17 mouse cellular contexts compared by ENCODE assay signal in genomic region chr1:73799246-73799645, GRCm38 (mm10).
DNase-seq lines count a peak whose midpoint lies in the region; ATAC-seq and TF ChIP-seq lines count a peak whose summit lies in the region.
"Had no signal": no experiment of that assay in that cellular context is flagged by ENCODE, and none has a peak within 500 bp of the region (broad histone marks: within the 10 kb centered on the region; RNA-seq: fewer than 3 reads in every experiment).

No protein-coding gene starts in this region.

- TF ChIP-seq CTCF in olfactory bulb, adult 2 months (IDR thresholded peaks at IDR 0.05; ENCODE audit: insufficient read depth, low read depth, low read length): no peak

- 55% methylated on average over 8 of the region's 8 CpGs for WGBS in hindbrain, embryonic 10.5 days
- WGBS in hindbrain, embryonic 13.5 days: 65% methylated on average over 8 of the region's 8 CpGs
- 39% methylated on average over 8 of the region's 8 CpGs for WGBS in olfactory bulb, adult 2 months

- no peak overlapping the region for H3K9ac ChIP-seq in hindbrain, embryonic 13.5 days
- H3K9ac ChIP-seq: forebrain, embryonic 15.5 days; heart, embryonic 13.5 days; liver, embryonic 14.5 days had no signal

- H3K9me3 ChIP-seq in hindbrain, embryonic 10.5 days: peaks cover 3% of the 10 kb centered on the region; the same call in 1 of the 2 replicates
- H3K9me3 ChIP-seq in hindbrain, embryonic 13.5 days: 0 out of 2 replicates have a peak, but pooled peaks cover 4% of the 10 kb centered on the region
- H3K9me3 ChIP-seq: forebrain, embryonic 15.5 days; heart, embryonic 13.5 days had no signal

- no peak for TF ChIP-seq POLR2A in olfactory bulb, adult 2 months (IDR thresholded peaks at IDR 0.05; ENCODE audit: insufficient read depth, low read depth, low read length)

- H3K4me2 ChIP-seq in hindbrain, embryonic 13.5 days: no peak overlapping the region
- H3K4me2 ChIP-seq: forebrain, embryonic 15.5 days; heart, embryonic 13.5 days had no signal

- peaks cover 9% of the 10 kb centered on the region for H3K4me1 ChIP-seq in hindbrain, embryonic 10.5 days (replicated peaks)
- no peaks in the 10 kb centered on the region for H3K4me1 ChIP-seq in hindbrain, embryonic 13.5 days (replicated peaks)
- peaks cover 4% of the 10 kb centered on the region for H3K4me1 ChIP-seq in olfactory bulb, adult 2 months (ENCODE audit: control insufficient read depth, insufficient read depth, low read length)
- H3K4me1 ChIP-seq: forebrain, embryonic 15.5 days had no signal

- peak; percentile 32 for DNase-seq in embryo, embryonic 11 days
- no peak for DNase-seq in embryo, embryonic 9.5 days (ENCODE audit: extremely low spot score)
- DNase-seq in hindbrain, embryonic 10.5 days (ENCODE audit: low spot score): peak; percentile 15
- peak; percentile 19 for DNase-seq in ovary, postnatal 36 days (ENCODE audit: low spot score)
- DNase-seq in ovary, postnatal 14 days (ENCODE audit: low spot score): no peak
- DNase-seq in left cerebral cortex, adult 9 months (ENCODE audit: low spot score in 2 of 2): no peak
- DNase-seq: cerebellum, adult 11 months; kidney, adult 2 months; left cerebral cortex, postnatal 4 days; right cerebral cortex, postnatal 14 days; thymus, adult 18-20 months had no signal

- no peak overlapping the region; the same call in 1 of the 2 replicates for H3K27ac ChIP-seq in hindbrain, embryonic 10.5 days
- H3K27ac ChIP-seq in hindbrain, embryonic 13.5 days: no peak overlapping the region
- H3K27ac ChIP-seq in olfactory bulb, adult 2 months (ENCODE audit: insufficient read depth, low read depth, low read length): 0 out of 2 replicates have a peak overlapping the region, but pooled peaks have one; percentile 10
- H3K27ac ChIP-seq: forebrain, embryonic 15.5 days; heart, embryonic 13.5 days; liver, embryonic 14.5 days had no signal

- H3K27me3 ChIP-seq in hindbrain, embryonic 10.5 days (ENCODE audit: insufficient read depth, poor library complexity, severe bottlenecking): no peaks in the 10 kb centered on the region
- no peaks in the 10 kb centered on the region for H3K27me3 ChIP-seq in hindbrain, embryonic 13.5 days
- H3K27me3 ChIP-seq: forebrain, embryonic 15.5 days; heart, embryonic 13.5 days had no signal

- H3K4me3 ChIP-seq in hindbrain, embryonic 10.5 days: no peak overlapping the region
- no peak overlapping the region for H3K4me3 ChIP-seq in hindbrain, embryonic 13.5 days
- H3K4me3 ChIP-seq in olfactory bulb, adult 2 months (ENCODE audit: insufficient read depth, low read depth, low read length): no peak overlapping the region
- H3K4me3 ChIP-seq: forebrain, embryonic 15.5 days; heart, embryonic 13.5 days had no signal

- no peak for ATAC-seq in hindbrain, embryonic 13.5 days (ENCODE audit: low FRiP score)
- ATAC-seq: forebrain, embryonic 15.5 days; hindbrain, embryonic 16.5 days had no signal

- H3K36me3 ChIP-seq in hindbrain, embryonic 10.5 days: no peaks in the 10 kb centered on the region
- no peaks in the 10 kb centered on the region for H3K36me3 ChIP-seq in hindbrain, embryonic 13.5 days
- H3K36me3 ChIP-seq: forebrain, embryonic 15.5 days; heart, embryonic 13.5 days had no signal

Comparison
In these comparisons a context has a peak if more than half of its experiments do, and no peak if none do; other contexts are left out.
1. DNase-seq: peak in embryo, embryonic 11 days (single experiment), hindbrain, embryonic 10.5 days (single experiment) and ovary, postnatal 36 days (single experiment); none in embryo, embryonic 9.5 days (single experiment), ovary, postnatal 14 days (single experiment) and left cerebral cortex, adult 9 months (0 of 2).